Mouse (Mus musculus) regulatory T cell (primary cell): ENCODE measurements around the gene Abhd17b.
"Not testable (repeated sequence)": the region's sequence is repeated elsewhere in the genome, so short reads cannot be mapped to it uniquely, and the experiment has no call there.

ENCODE experiments used
- in situ Hi-C: fragments of 300-600 bp; cut with MboI, MseI; formaldehyde crosslinking; loops from one replicate; pipeline ENCODE4 v1.15.1; 2025; ENCODE audit warnings: high pct_unique_total_duplicates

Abhd17b gene

DNA sequence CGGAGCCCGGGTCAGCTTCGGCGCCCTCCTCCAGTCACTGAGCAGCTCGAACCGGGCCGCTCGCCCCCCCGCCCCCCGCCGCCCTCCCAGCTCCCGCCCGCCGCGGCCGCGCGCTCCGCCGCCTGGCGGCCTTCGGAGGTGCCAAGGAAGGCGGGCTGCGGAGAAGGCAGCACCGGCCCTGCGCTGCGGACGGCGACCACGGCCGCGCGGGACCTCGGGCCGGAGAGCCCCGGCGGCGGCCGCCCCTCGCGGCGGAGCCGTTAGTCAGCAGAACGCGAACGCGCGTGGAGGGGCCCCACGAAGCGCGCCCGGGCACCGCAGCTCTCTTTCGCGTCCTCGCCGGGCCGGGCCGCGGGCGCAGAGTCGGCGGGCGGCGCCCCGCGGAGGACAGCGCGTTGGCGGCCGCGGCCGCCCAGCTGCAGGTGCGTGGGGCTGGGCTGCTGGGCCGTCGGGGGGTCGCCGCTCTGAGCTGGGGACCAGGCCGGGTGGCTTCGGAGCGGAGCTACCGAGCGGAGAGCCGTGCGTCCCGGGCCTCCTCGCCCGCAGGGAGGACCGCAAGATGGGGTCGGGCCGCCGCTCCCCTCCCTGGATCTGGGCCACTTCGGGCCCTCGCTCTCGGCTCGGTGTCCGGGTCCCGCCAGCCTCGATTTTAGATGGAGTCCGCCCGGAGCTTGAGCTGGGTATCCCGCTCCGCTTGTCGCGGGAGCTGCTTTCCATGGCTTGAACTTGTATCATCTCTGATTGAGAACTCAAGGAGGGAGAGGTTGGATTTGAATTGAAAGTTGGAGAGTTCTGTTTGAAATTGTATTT lies at the start of gene Abhd17b:
Abhd17b (plus strand) TSS at position 14 of the 810 bp plus-strand sequence.
- in situ Hi-C loops, result loop anchor here (10.0 kb wide), 2 partner anchors 61 to 1491 kb away; partner anchors contain the start of gene Klf9

DNA sequence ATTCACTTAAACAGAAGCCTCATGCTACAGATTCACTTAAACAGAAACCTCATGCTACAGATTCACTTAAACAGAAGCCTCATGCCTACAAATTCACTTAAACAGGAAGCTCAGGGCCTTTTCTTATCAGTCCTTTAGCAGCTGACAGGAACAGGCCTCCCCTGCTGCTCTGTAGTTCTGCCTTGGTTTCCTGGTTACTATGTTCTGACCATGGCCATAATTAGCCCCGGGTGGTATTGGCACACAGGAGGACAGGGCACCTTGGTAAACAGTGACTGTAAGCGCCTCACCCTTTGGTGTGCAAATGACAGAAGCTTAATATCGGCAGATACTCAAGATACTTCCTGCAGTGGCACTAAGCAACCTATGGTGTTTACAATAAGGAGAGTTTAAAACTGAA lies 49.1 kb upstream of the Abhd17b start:
- in situ Hi-C loops, result no loop called here

DNA sequence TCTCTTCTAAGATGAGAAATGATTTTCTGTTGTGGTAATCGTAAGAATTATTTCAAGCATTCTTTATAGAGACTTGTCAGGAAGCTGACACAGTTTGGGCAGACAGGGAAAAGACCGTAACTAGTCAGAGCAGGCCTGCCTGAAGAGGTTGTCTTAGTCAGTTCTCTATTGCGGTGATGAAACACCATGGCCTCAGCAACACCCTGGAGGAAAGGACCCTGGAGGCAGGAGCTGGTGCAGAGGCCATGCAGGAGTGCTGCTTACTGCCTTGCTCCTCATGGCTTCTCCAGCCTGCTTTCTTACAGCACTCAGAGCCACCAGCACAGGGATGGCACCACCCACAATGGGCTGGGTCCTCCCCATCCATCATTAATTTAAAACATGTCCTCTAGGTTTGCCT lies 47.7 kb upstream of the Abhd17b start:
- in situ Hi-C loops, result no loop called here

DNA sequence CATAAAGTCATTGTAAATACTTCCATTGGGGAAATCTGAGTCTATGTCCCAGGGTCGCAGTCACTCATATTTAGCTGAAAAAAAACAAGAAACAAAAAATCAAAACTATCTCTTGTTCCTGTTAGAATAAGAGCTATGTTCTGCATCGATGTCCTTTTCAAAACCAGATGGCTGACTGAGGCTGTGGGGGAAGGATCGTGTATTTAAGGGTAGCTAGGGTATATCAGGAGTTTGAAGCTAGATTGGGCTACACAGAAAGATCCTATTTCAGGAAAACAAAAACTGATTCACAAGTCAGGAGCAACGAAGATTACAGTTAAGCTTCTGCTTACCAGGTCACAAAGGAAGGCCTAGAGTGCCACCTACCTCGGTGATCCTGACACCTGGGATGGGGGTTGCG lies 42.7 kb upstream of the Abhd17b start:
- in situ Hi-C loops, result no loop called here

DNA sequence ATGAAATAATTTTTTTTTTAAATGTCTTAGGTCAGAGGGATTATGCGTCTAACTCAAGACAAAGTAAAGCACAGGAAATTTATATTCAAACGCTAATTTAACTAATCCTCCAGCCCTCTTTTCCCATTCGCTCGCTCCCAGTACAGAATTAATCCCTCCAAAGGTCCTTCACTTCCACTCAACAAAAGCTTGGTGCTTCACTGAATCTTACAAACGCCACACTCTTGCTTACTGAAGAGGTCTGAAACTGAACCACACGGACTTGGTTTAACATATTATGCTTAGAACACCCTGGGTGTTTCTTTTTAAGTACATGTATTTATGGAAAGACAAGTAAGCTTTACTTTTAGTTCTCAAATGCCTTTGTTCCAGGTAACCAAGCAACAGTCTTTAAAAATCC lies 41.7 kb upstream of the Abhd17b start:
- in situ Hi-C loops, result no loop called here

DNA sequence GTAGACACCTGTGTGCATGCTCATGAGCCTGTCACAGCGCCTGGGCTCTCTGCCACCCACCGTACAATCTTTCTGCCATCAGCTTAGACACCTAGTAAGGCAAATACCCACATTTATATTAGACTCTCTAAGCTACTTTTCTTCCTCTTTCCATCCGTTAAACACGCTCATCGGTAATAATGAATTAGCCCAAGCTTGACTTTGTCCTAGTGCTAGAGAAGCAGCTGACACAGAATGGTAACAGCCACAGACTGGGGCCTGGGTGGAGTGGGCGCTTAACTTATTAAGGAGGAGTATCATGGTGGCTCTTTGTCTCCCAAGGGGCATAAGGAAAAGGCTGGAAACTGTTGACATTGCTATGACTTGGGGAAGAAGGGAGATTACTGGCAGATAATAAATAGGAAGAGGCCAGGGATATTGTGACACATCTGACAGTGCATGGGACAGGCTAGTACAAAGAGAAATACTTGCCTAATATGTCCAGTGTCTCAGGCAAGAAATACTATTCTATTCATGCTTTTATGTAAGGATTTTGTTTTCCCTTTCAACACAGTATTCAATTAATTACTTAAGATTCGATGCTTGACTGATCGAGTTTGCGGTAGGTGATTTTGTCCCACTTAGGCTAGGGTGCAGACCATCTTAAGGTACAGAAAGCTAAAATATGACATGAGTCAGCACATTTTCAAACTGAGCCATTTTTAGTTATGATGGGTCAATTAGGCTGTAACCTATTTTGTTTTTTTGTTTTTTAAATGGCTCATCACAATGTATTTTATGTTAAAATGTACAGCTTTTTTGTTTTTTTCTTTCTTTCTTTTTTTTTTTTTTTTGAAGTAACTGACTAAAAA lies 41.0 kb upstream of the Abhd17b start:
- in situ Hi-C loops, result no loop called here

DNA sequence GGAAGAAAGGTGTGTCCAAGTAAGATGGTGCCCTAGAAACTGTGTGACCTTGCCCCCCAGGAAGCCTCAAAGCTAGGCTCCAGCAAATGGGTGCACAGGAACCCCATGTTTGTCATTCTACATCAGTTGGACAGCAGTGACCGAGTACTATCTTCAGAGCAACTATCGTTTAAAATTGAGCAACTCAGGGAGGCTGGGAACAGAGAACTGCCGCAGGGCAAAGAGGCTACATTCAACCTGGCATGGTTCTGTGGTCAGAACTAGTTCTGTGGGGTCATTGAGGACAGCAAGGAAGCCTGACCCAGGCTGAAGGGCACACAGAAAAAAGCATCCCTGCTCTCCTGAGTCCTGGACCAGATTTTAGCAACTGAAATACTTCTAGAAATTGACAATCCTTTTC lies 37.2 kb upstream of the Abhd17b start:
- in situ Hi-C loops, result no loop called here

DNA sequence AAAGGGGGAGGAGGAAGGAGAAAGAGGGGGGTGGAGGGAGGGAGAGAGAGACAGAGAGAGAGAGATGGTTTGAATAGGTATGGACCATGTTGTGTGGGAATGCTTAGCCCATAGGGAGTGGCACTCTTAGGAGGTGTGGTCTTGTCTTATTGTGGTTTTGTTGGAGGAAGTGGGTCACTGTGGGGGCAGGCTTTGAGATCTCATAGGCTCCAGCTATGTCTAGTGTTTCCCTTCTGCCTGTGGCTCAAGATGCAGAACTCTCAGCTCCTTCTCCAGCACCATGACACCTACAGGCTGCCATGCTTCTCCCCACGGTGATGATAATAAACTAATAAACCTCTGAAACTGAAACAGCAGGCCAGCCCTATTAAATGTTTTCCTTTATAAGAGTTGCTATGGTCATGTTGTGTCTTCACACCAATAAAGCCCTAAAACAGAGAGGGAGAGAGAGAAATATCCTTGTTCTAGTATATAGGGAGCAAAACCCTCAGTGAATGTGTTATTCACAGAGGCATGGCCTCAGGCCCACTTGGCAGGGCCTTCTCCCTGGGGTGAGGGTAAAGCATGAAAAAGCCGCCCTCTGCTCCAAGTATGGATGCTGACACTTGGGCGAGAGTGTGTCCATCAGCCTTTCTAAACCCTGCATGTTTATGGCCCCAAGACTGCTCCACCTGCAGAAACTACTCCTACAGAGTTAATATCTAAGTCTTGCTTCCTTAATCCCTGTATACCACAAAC lies 29.4 kb upstream of the Abhd17b start:
- in situ Hi-C loops, result no loop called here

DNA sequence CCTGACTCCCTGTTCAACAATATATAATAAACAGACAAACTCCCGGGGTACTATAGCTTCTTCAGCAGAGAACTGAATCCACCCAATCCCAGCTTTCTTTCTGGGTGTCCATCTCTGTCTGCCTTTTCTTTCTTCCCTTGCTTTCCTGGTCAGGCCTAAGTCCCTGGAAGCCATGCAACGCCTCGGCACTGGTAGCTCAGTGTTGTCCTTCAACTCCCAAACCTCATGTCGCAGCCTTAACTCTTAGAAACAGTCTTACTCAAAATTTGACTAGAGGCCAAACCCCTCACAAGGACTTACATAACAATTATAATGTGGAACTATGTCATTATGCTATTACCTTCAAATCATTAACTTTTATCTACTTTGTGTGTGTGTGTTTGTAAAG lies 28.8 kb upstream of the Abhd17b start:
- in situ Hi-C loops, result no loop called here

DNA sequence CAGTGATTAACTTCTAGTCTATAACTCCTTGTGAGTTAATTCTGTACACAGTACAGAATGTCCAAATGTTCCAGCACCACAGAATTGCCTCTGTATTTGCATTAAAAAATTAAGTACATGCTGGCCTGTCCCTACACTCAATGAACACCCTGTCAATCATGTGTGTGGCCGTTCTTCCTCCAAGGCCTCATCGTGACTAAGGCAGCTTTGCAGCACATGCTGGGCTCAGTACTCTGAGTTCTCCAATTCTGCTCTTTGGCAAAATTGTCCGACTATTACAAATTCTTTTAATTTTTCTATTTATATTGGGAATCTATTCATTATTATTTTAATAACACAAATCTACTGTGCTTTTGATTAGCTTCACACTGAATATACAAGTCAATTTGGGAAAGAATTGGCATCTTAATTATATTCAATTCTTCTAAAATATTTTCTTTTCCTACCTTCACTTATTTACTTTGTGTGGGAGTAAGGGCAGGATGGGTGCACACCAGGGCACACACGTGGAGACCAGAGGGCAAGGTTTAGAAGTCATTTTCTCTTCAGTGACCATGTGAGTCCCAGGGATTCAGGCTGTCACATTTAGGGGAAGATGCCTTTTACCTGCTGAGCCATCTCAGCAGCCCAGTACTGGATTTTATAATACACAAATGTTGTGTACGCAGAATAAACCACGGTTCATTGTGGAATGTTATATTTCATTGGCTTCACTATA lies 26.6 kb upstream of the Abhd17b start:
- in situ Hi-C loops, result no loop called here

DNA sequence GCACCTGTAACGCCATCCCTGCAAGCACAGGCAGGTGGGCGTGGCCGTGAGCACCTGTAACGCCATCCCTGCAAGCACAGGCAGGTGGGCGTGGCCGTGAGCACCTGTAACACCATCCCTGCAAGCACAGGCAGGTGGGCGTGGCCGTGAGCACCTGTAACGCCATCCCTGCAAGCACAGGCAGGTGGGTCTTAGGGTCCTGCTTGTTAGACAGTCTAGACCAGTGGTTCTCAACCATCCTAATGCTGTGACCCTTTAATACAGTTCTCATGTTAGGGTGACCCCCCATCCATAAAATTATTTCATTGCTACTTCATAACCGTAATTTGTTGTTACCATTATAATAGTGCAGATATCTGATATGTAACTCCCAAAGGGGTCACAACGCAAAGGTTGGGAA lies 24.5 kb upstream of the Abhd17b start:
- in situ Hi-C loops, result not testable (repeated sequence)

DNA sequence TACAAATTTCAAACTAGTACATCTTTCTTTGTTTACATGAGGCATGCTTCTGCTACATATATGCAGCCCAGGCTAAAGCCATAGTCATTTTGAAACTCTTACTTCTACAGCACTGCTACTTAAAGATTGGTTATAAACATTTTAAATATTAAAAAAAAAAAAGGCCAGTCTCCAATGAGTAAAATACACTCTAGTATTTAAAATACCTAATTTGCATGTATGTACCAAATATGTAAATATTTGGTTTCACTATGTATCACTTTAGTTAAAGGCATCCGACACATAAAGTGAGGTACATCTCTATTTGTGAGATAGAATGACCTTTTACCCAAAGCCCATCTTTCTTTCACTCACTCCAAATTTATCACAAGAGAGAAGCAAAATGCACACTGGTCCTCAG lies 24.0 kb upstream of the Abhd17b start:
- in situ Hi-C loops, result no loop called here

DNA sequence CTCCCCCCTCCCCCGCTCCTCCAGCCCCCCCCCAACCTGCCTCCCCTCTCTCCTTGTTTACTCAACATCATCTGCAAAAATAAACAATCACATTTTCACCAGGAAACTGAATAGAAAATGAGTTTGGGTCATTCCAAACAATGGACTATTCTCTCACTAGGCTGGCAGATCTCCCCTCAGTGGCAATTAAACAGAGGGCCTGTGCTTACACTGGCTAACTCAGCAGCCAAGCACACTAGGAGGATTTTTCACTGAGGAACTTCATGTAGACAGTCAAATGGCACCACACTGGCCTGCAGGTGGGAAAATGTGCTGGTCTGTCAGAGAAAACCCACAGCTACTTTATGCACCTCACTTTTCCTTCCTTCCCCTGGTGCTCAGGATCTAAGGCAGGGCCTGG lies 23.5 kb upstream of the Abhd17b start:
- in situ Hi-C loops, result no loop called here

DNA sequence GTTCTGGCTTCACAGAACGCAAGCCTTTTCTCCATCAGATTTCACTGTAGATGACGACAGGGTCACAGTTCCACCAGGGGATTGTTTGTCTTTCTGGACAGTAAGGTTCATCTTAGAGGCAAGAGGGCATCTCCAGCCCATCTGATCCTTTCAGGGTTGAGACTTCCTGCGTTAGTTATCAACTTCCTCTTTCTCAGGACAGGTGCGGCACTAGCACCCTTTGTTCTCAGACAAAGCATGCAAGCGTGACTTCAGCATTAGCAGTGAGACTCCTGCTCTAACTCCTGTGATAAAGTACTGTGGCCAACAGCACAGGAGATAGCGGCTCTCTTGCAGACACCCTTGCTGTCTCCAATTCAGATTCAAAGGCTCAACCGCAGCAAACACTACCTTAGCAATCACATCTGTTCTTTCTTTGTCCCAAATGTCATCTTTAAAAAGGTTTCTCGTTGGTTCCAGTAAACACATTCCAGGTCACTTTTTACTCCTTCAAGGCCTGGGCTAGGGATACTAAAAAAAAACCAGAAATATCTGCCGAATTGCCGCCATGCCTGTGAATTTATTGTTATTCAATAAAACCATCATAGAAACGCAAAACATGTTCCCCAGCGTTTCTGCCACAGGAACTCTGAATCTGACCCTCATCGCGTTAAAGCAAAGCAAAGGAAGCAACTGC lies 22.2 kb upstream of the Abhd17b start:
- in situ Hi-C loops, result no loop called here

DNA sequence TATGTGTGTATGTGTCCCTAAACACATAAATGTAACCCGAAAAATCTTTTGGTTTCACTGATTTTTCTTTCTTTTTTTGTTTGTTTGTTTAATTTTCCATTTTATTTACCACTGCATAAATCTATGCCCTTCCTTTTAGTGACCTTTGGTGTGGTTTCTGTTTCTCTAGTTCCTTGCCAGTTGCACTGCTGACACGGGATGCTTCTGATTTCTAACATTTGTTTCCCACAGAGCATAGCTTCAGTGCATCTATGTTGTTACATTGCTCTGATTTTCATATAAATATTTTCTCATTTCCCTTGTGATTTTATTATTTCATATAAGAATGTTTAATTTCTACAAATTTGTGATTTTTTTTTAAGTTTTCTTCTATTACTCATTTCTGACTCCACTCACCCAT lies 17.6 kb upstream of the Abhd17b start:
- in situ Hi-C loops, result no loop called here

DNA sequence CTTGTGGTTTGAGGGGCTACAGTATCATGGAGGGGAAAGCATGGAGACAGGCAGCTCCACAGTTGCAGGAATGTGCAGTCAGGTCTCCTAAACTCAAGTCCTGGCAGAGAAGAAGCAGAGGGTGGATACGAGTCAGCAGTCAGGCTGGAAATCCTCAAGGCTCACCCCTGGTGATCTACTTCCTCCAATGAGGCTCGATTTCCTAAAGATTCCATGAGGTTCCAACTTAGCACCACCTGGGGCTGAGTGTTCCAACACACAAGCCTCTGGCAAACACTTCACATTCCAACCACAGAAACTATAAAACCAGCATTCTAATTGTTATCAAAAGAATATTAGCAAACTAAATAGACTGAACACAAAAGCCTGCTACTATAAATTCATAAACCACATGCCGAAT lies 16.1 kb upstream of the Abhd17b start:
- in situ Hi-C loops, result no loop called here

DNA sequence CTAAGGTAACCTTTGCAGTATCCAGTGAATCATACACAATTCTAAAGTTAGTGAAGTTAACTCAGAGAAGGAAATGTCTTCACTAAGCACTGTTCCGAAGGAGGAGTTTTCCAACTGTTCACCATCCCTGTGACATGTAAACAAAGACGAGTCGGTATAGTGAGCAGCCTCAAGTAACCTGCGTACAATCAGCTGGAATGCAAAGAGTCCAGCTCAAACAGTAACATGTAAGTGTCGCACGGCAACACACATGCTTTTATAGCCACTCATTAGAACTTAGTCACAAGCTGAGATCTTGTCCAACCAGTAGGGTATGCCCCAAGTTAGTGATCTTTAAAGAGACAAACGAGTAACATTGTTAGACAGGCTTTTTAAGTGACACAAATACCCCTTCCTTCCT lies 15.3 kb upstream of the Abhd17b start:
- in situ Hi-C loops, result no loop called here

DNA sequence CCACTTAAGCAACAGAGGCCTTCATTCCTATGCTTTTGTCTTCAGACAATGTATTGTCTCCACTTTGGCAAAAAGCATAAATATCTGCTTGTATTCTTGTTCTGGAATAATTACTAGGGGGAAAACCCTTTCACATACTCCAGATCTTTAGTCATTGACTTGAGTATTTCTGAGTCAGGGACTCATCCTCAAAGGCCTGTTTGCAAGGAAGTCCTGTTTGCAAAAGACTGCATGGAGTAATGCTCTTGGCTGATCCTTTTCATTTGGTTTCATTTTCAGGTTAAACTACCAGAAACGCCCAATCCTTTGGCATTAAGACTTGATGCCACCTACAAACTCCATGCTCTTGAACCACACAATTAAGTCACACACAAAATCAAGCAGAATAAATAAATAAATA lies 9.1 kb upstream of the Abhd17b start:
- in situ Hi-C loops, result no loop called here

DNA sequence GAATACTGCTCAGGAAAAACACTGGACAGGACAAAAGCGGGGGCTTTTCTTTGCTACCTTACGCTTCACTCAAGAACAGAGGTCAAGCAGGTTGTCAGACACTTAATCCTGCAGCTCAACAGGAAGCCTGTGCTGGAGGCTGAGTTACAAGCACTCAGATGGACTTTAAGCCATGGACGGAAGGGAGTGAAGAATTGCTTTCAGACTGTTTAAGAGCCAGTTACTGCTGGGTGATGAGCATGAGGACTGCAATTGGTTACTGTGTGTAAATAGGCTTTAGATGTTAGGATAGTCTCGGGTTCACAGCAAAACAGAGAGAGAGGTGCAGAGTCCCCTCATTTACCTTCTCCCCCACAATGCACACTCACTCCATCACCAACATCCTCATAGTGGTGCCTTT lies 7.7 kb upstream of the Abhd17b start:
- in situ Hi-C loops, result no loop called here

DNA sequence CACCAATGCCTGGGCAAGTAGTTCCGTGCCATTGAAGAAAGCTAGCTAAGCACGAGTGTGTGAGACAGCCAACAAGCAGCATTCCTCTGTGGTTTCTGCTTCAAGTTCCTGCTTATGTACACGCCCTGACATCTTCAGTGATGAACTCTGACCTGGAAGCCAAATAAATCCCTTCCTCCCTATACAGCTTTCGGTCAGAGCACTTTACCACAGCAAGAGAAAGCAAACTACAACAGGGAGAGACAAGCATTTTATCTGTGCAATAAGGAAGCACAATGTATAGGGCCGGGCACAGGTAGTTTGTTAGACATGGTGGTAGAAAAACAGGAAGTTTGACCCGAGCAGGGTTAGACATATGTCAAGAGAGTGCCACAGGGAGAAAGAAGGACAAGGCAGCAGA lies 6.8 kb upstream of the Abhd17b start:
- in situ Hi-C loops, result no loop called here

DNA sequence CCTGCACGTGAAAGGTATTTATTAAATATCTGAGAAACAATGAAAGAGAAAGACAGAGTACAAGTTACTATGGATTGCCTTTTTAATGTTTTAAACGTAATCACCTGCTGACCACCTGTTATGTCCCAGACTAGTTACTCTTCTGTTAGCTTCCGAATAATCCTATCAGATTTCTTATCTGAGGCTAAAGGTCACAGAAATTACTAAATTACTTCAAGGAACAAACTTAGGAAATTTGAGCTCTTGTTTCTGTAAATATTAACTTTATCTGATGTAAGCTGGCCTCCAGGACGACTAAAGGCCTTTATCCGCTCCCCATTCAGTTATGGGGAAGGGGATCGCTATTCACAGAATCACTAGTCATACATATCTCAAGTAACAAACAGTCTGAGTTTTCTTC lies 1.3 kb upstream of the Abhd17b start:
- in situ Hi-C loops, result loop anchor here (10.0 kb wide), 2 partner anchors 63 to 1493 kb away; partner anchors contain the start of gene Klf9
